Mouse (Mus musculus) gastrocnemius, postnatal 14 days (tissue): Measurements from ENCODE around the gene Ndufaf1. TPM values are rescaled to one million over a fixed set of nuclear protein-coding genes. Genes with fewer than 3 reads are reported as not detected.
"Not testable (repeated sequence)": the region's sequence is repeated elsewhere in the genome, so short reads cannot be mapped to it uniquely, and the experiment has no call there.

ENCODE experiments used
- DNase-seq: peaks from one replicate; pipeline ENCODE4 v3.0.0; 2021; ENCODE audit warnings: mixed read lengths
- intact Hi-C: fragments of 180-260 bp; cut with DNase I; formaldehyde crosslinking; loops from one replicate; pipeline ENCODE4 v1.15.1; 2025; ENCODE audit warnings: low total_unique reads
- total RNA-seq, 2 experiments: library from RNA; stranded (reverse); gene quantifications; 2 replicates each; pipeline ENCODE4 v1.2.3; 2021

The Ndufaf1 gene
- total RNA-seq, 2 experiments from 2014 or later: 40.8 to 47.7 TPM

- no peak for DNase-seq
- intact Hi-C loops: no loop called here
These were observed 41.3 kb downstream of the Ndufaf1 start for GRCm38 (mm10) chr2:119621302-119621701.

DNA sequence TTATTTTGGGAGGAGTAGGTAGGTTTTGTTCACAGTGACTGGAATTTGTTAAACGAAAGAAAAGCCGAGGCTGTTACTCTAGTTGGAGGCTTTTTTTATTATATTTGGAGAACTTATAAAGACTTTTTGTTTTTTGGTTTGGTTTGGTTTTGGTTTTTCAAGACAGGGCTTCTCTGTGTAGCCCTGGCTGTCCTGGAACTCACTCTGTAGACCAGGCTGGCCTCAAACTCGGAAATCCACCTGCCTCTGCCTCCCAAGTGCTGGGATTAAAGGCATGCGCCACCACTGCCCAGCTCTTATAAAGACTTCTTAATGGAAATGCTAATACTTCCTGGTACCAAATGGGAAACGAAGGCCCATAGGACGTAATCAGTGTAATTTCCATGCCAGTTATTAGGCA, 43.6 kb downstream of the Ndufaf1 start:
- intact Hi-C loops, DNase-seq: not testable (repeated sequence)

GRCm38 (mm10) chr2:119618199-119618982, 44.2 kb downstream of the Ndufaf1 start, which contains the start of the genes Nusap1 and Oip5:
Nusap1 (plus strand) TSS chr2:119618298.
Oip5 (minus strand) TSS chr2:119618469.
- intact Hi-C loops: no loop called here
- DNase-seq: peak; percentile 89

DNA sequence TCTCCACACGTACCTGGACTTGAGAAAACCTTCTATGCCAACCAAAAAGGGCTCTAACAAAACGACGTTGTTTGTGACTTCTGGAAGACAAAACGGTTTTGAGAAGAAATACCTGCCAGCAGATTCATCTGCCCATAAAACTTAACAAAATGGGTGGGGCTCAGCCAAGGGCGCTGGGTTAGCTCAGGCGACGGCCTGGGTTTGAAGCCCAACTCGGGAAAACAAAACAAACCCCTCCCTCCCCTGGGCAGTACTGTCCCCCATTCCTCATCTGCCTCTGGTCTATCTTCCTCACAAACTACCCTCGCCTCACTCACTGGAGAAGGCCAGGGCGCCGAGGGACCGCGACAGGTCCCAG, 44.8 kb downstream of the Ndufaf1 start:
- no peak for DNase-seq
- intact Hi-C loops: no loop called here

DNA sequence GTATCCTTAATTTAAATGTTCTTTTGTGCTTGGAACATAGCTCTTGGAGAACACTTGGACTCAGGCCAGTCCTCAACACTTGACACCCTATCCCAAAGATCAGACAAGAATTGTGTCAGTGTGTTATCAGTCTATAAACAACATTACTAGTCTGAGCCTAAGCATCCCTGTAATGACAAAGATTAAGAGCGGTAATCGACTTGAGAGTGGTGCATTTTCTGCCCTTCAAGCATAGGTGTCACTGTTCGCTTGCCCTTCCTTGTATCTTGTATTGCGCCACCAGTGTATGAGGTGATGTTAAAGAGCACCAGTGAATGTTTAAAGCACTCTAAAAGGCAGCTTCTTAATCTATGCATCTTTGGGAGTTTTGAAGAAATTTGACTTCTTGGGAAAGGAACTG, 55.6 kb downstream of the Ndufaf1 start:
- DNase-seq: no peak
- intact Hi-C loops: no loop called here

Other genes starting within 250 kb of the Ndufaf1 start
- gene Ino80, start 185.1 kb downstream of the Ndufaf1 start, total RNA-seq: 10 to 100 TPM; 11.1 to 11.6 TPM
- under 1 TPM; 0.13 to 0.35 TPM for gene Exd1, start 115.2 kb downstream of the Ndufaf1 start, total RNA-seq
- gene Chp1, start 115.1 kb downstream of the Ndufaf1 start, total RNA-seq: 10 to 100 TPM; 53.3 to 60.3 TPM
- gene Nusap1, start 44.5 kb downstream of the Ndufaf1 start, total RNA-seq: 1 to 10 TPM; 3.1 TPM
- 1 to 10 TPM in 1 of 2 experiments, under 1 TPM in 1; 0.82 to 1.2 TPM for gene Oip5, start 44.4 kb downstream of the Ndufaf1 start, total RNA-seq
- 10 to 100 TPM; 22.3 to 23.0 TPM for gene Rtf1, start 12.2 kb upstream of the Ndufaf1 start, total RNA-seq
- gene Itpka, start 79.5 kb upstream of the Ndufaf1 start, total RNA-seq: under 1 TPM in 1 of 2 experiments, not detected in 1; 0.20 TPM
- gene Ltk, start 97.6 kb upstream of the Ndufaf1 start, total RNA-seq: not detected
- 10 to 100 TPM; 12.7 to 12.9 TPM for gene Rpap1, start 124.7 kb upstream of the Ndufaf1 start, total RNA-seq
- 1 to 10 TPM; 1.8 to 3.6 TPM for gene Tyro3, start 134.9 kb upstream of the Ndufaf1 start, total RNA-seq
- gene Mga, start 234.4 kb upstream of the Ndufaf1 start, total RNA-seq: 10 to 100 TPM; 30.3 to 33.9 TPM